Mouse (Mus musculus): Measurements from ENCODE around the gene Hdgfl3.

DNA sequence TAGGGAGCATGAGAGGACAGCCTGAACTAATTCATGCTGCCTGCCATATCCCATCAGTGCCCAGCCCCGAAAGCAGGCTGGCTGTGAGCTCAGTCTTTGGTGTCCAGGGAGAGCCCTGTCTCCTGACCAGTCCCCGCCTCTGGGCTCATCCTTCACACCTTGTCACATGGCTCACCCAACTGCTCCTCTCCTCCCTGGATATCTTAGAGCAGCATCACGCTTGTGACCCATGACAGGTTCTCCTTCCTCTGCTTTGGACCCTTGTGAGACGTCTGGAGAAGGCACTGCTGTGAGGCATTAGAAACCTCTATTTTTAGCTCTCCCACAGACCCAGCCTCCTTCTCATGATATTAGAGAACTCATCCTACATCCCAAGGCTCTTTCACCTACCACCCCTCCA is 72.4 kb downstream of the Hdgfl3 start:
- no peak for TF ChIP-seq POLR2A (IDR thresholded peaks at IDR 0.05; ENCODE audit: extremely low read depth, insufficient read depth, low read length)
- no peak for TF ChIP-seq CTCF (IDR thresholded peaks at IDR 0.05; ENCODE audit: low read depth, low read length)

Data from liver, adult 2 months (tissue).